Mouse (Mus musculus): ENCODE data around the gene Cgn.

GRCm38 (mm10) chr3:94815603-94816002 is 29.3 kb upstream of the Cgn start:
- TF ChIP-seq TAL1 (IDR thresholded peaks at IDR 0.05; ENCODE audit: low read length) (no peak), GATA1 (IDR thresholded peaks at IDR 0.05; ENCODE audit: low read length) (no peak)
